Mouse (Mus musculus): ENCODE measurements around the gene Naxd.
"Not testable (repeated sequence)": the region's sequence is repeated elsewhere in the genome, so short reads cannot be mapped to it uniquely, and the experiment has no call there.

The Naxd gene

GRCm38 (mm10) chr8:11486142-11486541 is 11.2 kb upstream of the Naxd start:
- Histone ChIP-seq H3K27me3 (ENCODE audit: insufficient read depth, low read length) (peaks cover 15% of the 10 kb centered on the region), H3K4me1 (replicated peaks; ENCODE audit: low read depth, low read length) (peaks cover 22% of the 10 kb centered on the region), H3K4me3 (replicated peaks; ENCODE audit: low read length) (no peak overlapping the region), H3K9me3 (ENCODE audit: low read length) (no peaks in the 10 kb centered on the region), H3K36me3 (ENCODE audit: insufficient read depth, low read length) (no peaks in the 10 kb centered on the region)
- TF ChIP-seq POU5F1 (IDR thresholded peaks at IDR 0.05; ENCODE audit: borderline replicate concordance, low read length) (no peak), NANOG (IDR thresholded peaks at IDR 0.05; ENCODE audit: borderline replicate concordance, low read length) (no peak), CTCF (conservative IDR thresholded peaks at IDR 0.05; ENCODE audit: low read length) (peak; percentile 96)

GRCm38 (mm10) chr8:11487229-11487628 is 10.1 kb upstream of the Naxd start:
- TF ChIP-seq CTCF (conservative IDR thresholded peaks at IDR 0.05; ENCODE audit: low read length) (no peak), NANOG (IDR thresholded peaks at IDR 0.05; ENCODE audit: borderline replicate concordance, low read length) (no peak), POU5F1 (IDR thresholded peaks at IDR 0.05; ENCODE audit: borderline replicate concordance, low read length) (no peak)

DNA sequence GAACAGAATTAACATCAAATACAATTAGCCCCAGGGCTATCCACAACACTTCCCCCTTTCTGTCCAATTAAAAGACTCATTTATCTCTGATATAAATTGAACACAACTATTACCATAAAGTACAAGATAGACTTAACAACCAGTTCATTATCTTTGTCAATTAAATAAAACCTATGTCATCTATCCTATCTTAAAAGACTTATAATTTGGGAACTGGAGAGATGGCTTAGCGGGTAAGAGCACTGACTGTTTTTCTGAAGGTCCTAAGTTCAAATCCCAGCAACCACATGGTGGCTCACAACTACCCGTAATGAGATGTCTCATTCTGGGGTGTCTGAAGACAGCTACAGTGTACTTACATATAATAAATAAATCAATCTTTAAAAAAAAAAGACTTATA is 5.0 kb upstream of the Naxd start:
- H3K36me3 ChIP-seq (ENCODE audit: insufficient read depth, low read length); H3K4me3 ChIP-seq (replicated peaks; ENCODE audit: low read length); H3K27me3 ChIP-seq (ENCODE audit: insufficient read depth, low read length); H3K9me3 ChIP-seq (ENCODE audit: low read length); H3K4me1 ChIP-seq (replicated peaks; ENCODE audit: low read depth, low read length): not testable (repeated sequence)

More at GRCm38 (mm10) chr8:11487229-11487628, 10.1 kb upstream of the Naxd start:
- Histone ChIP-seq H3K36me3 (ENCODE audit: insufficient read depth, low read length) (no peaks in the 10 kb centered on the region), H3K4me3 (replicated peaks; ENCODE audit: low read length) (no peak overlapping the region), H3K4me1 (replicated peaks; ENCODE audit: low read depth, low read length) (peaks cover 13% of the 10 kb centered on the region), H3K9me3 (ENCODE audit: low read length) (no peaks in the 10 kb centered on the region), H3K27me3 (ENCODE audit: insufficient read depth, low read length) (peaks cover 8% of the 10 kb centered on the region)

GRCm38 (mm10) chr8:11498281-11498680 is 975 bp downstream of the Naxd start:
- no peak for TF ChIP-seq POU5F1 (IDR thresholded peaks at IDR 0.05; ENCODE audit: borderline replicate concordance, low read length)
- no peak for TF ChIP-seq NANOG (IDR thresholded peaks at IDR 0.05; ENCODE audit: borderline replicate concordance, low read length)
- TF ChIP-seq CTCF (conservative IDR thresholded peaks at IDR 0.05; ENCODE audit: low read length) = no peak
- no peaks in the 10 kb centered on the region for H3K9me3 ChIP-seq (ENCODE audit: low read length)
- peaks cover 27% of the 10 kb centered on the region for H3K36me3 ChIP-seq (ENCODE audit: insufficient read depth, low read length)
- H3K27me3 ChIP-seq (ENCODE audit: insufficient read depth, low read length) = no peaks in the 10 kb centered on the region
- peaks cover 34% of the 10 kb centered on the region for H3K4me1 ChIP-seq (replicated peaks; ENCODE audit: low read depth, low read length)
- H3K4me3 ChIP-seq (replicated peaks; ENCODE audit: low read length) = peak overlapping the region; percentile 90

- H3K27me3 ChIP-seq (ENCODE audit: insufficient read depth, low read length) = no peaks in the 10 kb centered on the region
- peaks cover 34% of the 10 kb centered on the region for H3K36me3 ChIP-seq (ENCODE audit: insufficient read depth, low read length)
- no peaks in the 10 kb centered on the region for H3K9me3 ChIP-seq (ENCODE audit: low read length)
- peaks cover 34% of the 10 kb centered on the region for H3K4me1 ChIP-seq (replicated peaks; ENCODE audit: low read depth, low read length)
- peak overlapping the region; percentile 90 for H3K4me3 ChIP-seq (replicated peaks; ENCODE audit: low read length)
- TF ChIP-seq NANOG (IDR thresholded peaks at IDR 0.05; ENCODE audit: borderline replicate concordance, low read length) = no peak
- no peak for TF ChIP-seq CTCF (conservative IDR thresholded peaks at IDR 0.05; ENCODE audit: low read length)
- no peak for TF ChIP-seq POU5F1 (IDR thresholded peaks at IDR 0.05; ENCODE audit: borderline replicate concordance, low read length)
Observed at GRCm38 (mm10) chr8:11498786-11499485, 1.6 kb downstream of the Naxd start.

DNA sequence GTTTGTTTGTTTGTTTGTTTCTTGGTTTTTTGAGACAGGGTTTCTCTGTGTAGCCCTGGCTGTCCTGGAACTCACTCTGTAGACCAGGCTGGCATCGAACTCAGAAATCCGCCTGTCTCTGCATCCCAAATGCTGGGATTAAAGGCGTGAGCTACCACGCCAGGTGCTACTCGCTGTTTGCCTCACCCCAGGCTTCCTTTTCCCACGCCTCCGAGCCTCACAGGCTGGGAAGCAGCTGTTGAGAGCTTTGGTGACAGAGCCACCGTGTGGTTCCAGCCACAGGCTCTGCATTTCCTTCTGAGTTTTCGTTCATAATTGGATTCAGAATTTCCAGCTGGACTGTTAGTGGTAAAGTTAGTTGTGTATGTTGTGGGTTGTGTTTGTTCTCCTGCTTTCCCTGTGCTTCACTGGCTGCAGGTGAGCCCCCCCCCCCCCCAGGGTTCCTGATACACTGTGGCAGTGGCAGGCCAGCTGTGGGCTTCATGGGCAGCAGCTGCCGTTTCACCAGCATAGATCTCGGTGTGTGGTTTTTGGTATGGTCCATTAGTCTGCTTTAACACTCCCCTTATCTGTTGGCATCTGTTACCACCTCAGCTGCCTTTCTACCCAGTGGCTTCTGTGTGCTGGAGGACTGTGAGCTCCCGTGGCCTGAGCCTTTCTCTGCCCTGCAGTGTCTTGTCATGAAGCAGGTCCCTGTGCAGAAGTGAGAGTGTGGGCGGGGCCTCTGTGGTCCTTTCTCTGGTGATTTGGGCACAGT is 6.3 kb downstream of the Naxd start:
- TF ChIP-seq POU5F1 (IDR thresholded peaks at IDR 0.05; ENCODE audit: borderline replicate concordance, low read length) (no peak), CTCF (conservative IDR thresholded peaks at IDR 0.05; ENCODE audit: low read length) (no peak), NANOG (IDR thresholded peaks at IDR 0.05; ENCODE audit: borderline replicate concordance, low read length) (no peak)

DNA sequence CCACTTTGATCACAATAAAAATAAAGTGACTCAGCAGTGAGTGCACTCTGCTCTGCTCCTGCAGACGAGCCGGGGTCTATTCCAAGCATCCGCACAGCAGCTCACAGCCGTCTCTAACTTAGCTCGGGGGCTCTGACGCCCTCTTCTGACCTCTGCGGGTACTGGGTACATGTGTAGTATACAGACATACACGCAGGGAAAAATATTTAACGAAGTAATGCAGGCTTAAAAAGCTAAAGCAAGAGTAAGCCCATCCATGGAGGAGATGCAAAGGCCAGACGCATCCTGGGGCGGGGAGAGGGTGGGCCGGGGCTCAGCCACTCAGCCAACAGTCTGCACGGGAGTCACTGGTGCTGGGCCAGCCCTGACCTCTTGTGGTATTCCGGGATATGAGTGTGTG is 8.8 kb downstream of the Naxd start:
- Histone ChIP-seq H3K4me3 (replicated peaks; ENCODE audit: low read length) (no peak overlapping the region), H3K9me3 (ENCODE audit: low read length) (no peaks in the 10 kb centered on the region), H3K27me3 (ENCODE audit: insufficient read depth, low read length) (no peaks in the 10 kb centered on the region), H3K4me1 (replicated peaks; ENCODE audit: low read depth, low read length) (peaks cover 33% of the 10 kb centered on the region), H3K36me3 (ENCODE audit: insufficient read depth, low read length) (peaks cover 96% of the 10 kb centered on the region)
- TF ChIP-seq POU5F1 (IDR thresholded peaks at IDR 0.05; ENCODE audit: borderline replicate concordance, low read length) = no peak
- TF ChIP-seq CTCF (conservative IDR thresholded peaks at IDR 0.05; ENCODE audit: low read length) = no peak; the same call in 1 of the 2 replicates
- no peak for TF ChIP-seq NANOG (IDR thresholded peaks at IDR 0.05; ENCODE audit: borderline replicate concordance, low read length)

More for the DNA sequence above, 6.3 kb downstream of the Naxd start:
- H3K4me1 ChIP-seq (replicated peaks; ENCODE audit: low read depth, low read length) = peaks cover 42% of the 10 kb centered on the region
- H3K36me3 ChIP-seq (ENCODE audit: insufficient read depth, low read length) = peaks cover 81% of the 10 kb centered on the region
- H3K27me3 ChIP-seq (ENCODE audit: insufficient read depth, low read length) = no peaks in the 10 kb centered on the region
- H3K4me3 ChIP-seq (replicated peaks; ENCODE audit: low read length) = no peak overlapping the region
- H3K9me3 ChIP-seq (ENCODE audit: low read length) = no peaks in the 10 kb centered on the region

- Histone ChIP-seq H3K27me3 (ENCODE audit: insufficient read depth, low read length) (no peaks in the 10 kb centered on the region), H3K4me1 (replicated peaks; ENCODE audit: low read depth, low read length) (peaks cover 39% of the 10 kb centered on the region), H3K4me3 (replicated peaks; ENCODE audit: low read length) (no peak overlapping the region), H3K36me3 (ENCODE audit: insufficient read depth, low read length) (peaks cover 96% of the 10 kb centered on the region), H3K9me3 (ENCODE audit: low read length) (no peaks in the 10 kb centered on the region)
- TF ChIP-seq CTCF (conservative IDR thresholded peaks at IDR 0.05; ENCODE audit: low read length) = peak; percentile 77
- TF ChIP-seq POU5F1 (IDR thresholded peaks at IDR 0.05; ENCODE audit: borderline replicate concordance, low read length) = no peak
- no peak for TF ChIP-seq NANOG (IDR thresholded peaks at IDR 0.05; ENCODE audit: borderline replicate concordance, low read length)
Observed at GRCm38 (mm10) chr8:11506802-11507201, 9.5 kb downstream of the Naxd start.
